Mouse (Mus musculus) C2C12 (cell line): Measurements from ENCODE around the gene Rtn1. TPM values are rescaled to one million over a fixed set of nuclear protein-coding genes. Genes with fewer than 3 reads are reported as not detected.

ENCODE experiments used
- H3K27me3 ChIP-seq: one replicate; pipeline ENCODE4 v1.6.1; 2011; ENCODE audit not compliant: control insufficient read depth, insufficient read depth, insufficient read length
- H3K36me3 ChIP-seq: one replicate; pipeline ENCODE4 v1.6.1; 2011; ENCODE audit not compliant: control insufficient read depth, insufficient read depth
- H3K4me3 ChIP-seq: one replicate; pipeline ENCODE4 v1.5.1; 2011; ENCODE audit warnings: mild to moderate bottlenecking, control low read depth; ENCODE audit not compliant: poor library complexity, insufficient read depth, severe bottlenecking
- H3K79me2 ChIP-seq: one replicate; pipeline ENCODE4 v1.6.1; 2011; ENCODE audit not compliant: control insufficient read depth, insufficient read depth
- H3K79me3 ChIP-seq: one replicate; pipeline ENCODE4 v1.6.1; 2011; ENCODE audit warnings: low read depth, control low read depth
- H3ac ChIP-seq: one replicate; pipeline ENCODE3; 2011; ENCODE audit warnings: low read depth; ENCODE audit not compliant: control insufficient read depth, insufficient read length
- CEBPB ChIP-seq: IDR thresholded peaks from one replicate; pipeline ENCODE4 v1.6.1; 2011; ENCODE audit warnings: low read depth, mild to moderate bottlenecking, control low read depth, moderate library complexity
- CTCF ChIP-seq: IDR thresholded peaks from one replicate; pipeline ENCODE4 v1.5.1; 2011; ENCODE audit not compliant: control insufficient read depth, insufficient read depth, insufficient read length
- FOSL1 ChIP-seq: IDR thresholded peaks from one replicate; pipeline ENCODE4 v1.8.0; 2011; ENCODE audit warnings: mild to moderate bottlenecking, low read length; ENCODE audit not compliant: poor library complexity, insufficient read depth, severe bottlenecking
- MAX ChIP-seq: IDR thresholded peaks from one replicate; pipeline ENCODE4 v1.6.1; 2011; ENCODE audit warnings: mild to moderate bottlenecking, control low read depth
- MYOD1 ChIP-seq: IDR thresholded peaks from one replicate; pipeline ENCODE4 v1.6.1; 2011; ENCODE audit warnings: low read depth; ENCODE audit not compliant: control insufficient read depth, insufficient read length
- MYOG ChIP-seq: IDR thresholded peaks from one replicate; pipeline ENCODE4 v1.6.1; 2011; ENCODE audit not compliant: control insufficient read depth, insufficient read length; ENCODE audit errors: extremely low read depth
- USF1 ChIP-seq: IDR thresholded peaks from one replicate; pipeline ENCODE4 v1.6.1; 2011; ENCODE audit warnings: low read depth, mild to moderate bottlenecking, control low read depth, moderate library complexity
- polyA plus RNA-seq: library from polyadenylated mRNA; unstranded; fragments of >200 nt; fragmentation: generic; extraction: Trizol; gene quantifications from one replicate; pipeline ENCODE4 v1.2.1, GENCODE M21; 2012; ENCODE audit warnings: missing spikeins

Gene Rtn1
- polyA plus RNA-seq, 1 experiment = not detected

DNA sequence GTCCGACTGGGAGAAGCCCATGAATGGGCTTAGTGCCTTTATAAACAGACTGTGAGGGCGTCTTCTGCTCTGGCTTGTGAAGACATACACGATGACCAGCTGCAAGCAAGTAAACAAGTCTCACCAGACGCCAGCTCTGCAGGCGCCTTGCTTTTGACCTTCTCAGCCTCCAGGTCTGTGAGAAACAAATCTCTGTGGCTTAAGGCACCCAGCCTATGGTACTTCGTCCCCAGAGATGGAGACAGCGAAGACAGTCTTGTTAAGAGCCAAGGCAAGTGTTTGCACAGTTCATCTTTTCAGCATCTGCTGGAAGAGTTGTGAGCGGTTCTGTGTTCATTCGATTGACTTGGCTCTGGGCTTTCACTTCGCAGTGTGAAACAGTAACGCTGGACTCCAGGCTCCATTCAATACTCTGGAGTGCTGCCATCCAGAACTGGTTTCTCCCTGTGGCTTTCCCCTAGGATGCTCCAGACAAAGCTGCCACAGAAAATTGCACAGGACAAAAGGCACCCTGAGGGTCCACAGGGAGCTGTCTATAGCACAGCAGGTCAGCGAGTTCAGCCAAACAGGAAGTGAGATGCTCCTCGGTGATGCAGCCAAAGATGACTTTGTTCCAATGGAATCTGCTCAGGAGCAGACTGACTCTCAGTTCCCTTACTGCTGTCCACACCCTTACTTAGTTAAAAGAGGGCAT, 135.0 kb downstream of the Rtn1 start:
- no peak overlapping the region for H3K4me3 ChIP-seq
- H3K36me3 ChIP-seq = no peaks in the 10 kb centered on the region
- TF ChIP-seq MYOG (no peak), CEBPB (no peak), CTCF (no peak), MAX (no peak), USF1 (no peak), MYOD1 (no peak), FOSL1 (no peak)
- H3K79me3 ChIP-seq = no peaks in the 10 kb centered on the region
- no peak overlapping the region for H3ac ChIP-seq
- no peaks in the 10 kb centered on the region for H3K79me2 ChIP-seq
- H3K27me3 ChIP-seq = no peaks in the 10 kb centered on the region

DNA sequence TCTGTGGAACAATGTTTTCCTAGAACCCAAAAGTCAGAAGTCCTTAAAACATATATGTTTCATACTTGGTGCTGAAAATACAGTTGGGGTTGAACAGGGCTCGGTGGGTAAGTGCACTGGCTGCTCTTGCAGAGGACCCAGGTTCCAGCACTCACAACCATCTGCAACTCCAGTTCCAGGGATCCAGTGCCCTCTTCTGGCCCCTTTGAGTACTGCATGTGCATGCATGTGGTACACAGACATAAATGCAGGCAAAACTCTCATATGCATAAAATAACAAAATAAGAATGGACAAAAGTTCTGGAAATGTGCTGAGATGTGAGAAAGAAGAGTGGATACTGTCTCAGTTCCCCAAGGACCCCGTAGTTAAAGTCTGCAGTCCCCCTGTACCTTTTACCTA, 141.2 kb downstream of the Rtn1 start:
- no peaks in the 10 kb centered on the region for H3K79me2 ChIP-seq
- H3K79me3 ChIP-seq = no peaks in the 10 kb centered on the region
- TF ChIP-seq MYOD1 (no peak), CTCF (no peak), USF1 (no peak), MAX (no peak), FOSL1 (no peak), MYOG (no peak), CEBPB (no peak)
- H3K36me3 ChIP-seq = no peaks in the 10 kb centered on the region
- H3ac ChIP-seq = no peak overlapping the region
- H3K27me3 ChIP-seq = no peaks in the 10 kb centered on the region
- no peak overlapping the region for H3K4me3 ChIP-seq

DNA sequence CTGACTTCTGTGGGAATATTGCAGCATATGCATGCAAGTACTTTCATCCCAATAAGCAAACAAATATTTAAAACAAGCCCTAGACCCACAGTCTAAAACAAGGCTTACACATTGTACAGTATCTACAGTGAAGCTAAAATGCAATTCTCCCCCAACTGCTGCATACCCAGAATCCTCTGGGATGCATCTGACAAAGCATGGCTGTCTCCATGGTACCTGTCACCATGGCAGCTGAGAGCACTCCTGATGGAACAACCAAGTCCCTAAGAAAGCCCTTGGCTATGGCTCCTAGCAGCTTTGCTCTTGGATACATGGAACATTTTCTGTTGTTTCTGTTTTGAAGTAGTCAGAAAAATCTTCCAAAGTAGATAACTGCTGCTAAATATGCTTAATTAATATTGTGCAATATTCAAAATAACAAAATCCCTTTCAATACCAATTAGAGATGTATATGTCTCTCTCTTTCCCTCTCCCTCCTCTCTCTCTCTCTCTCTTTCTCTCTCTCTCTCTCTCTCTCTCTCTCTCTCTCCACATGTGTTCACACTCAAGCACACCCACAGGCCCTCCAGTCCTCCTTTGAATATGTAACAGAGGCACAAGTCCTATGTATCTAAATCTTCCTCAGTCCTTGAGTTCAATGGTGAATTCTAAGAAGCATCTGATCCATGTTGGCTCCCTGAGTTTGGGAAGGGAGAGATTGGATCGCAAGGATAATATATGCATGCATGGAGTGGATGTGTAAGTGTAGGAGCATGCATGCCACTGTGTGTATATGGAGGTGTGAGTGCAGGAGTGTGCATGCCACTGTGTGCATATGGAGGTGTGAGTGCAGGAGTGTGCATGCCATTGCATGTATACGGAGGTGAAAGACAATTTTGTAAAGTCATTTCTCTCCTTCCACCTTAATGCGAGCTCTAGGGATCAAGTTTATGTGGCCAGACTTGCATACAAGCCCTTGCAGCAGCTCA, 143.3 kb downstream of the Rtn1 start:
- TF ChIP-seq MYOD1 (no peak), FOSL1 (no peak), CTCF (no peak), USF1 (no peak), MAX (no peak), CEBPB (no peak), MYOG (no peak)

DNA sequence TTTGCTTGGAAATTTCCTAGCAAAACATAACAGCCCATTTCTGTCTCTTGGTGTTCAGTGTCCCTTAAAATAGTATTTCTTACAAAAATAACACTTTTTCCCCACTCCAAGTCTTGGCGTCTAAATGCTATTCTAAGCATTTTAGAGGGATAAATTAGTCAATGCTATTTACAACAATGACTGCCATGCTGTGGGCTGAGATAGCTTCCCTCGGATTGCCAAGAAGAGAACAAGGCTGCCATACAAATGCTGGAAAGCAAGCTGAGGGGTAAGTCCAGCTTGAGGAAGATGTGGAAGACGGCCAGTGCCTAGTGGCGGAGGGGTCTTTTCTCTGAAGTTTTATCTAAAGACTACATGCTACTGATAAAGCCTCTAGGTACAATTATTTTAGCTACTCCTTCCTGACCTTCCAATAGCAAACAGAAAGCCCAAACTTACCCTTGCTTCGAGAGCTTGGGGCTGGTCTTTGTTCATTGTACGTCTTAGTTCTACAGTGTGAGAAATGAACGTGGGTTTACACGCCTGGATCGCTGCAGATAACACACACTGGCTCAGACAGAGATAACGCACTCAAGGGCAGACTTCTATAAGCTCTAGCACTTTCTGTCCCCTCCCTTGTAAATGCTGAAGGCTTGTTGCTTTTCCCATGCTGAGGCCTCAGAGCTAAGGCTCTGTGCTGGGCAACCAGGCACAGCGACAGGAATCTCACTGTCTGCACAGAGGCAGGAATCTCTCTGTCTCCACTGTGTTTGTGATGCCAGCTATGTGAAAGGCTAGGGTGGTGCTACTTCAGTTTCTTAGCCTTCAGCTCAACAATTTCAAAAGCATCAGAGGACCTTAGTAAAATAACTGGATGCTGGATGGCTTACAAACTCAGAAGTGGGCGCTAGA, 145.4 kb downstream of the Rtn1 start:
- H3K79me2 ChIP-seq = no peaks in the 10 kb centered on the region
- TF ChIP-seq FOSL1 (no peak), MAX (no peak), MYOD1 (no peak), USF1 (no peak), MYOG (no peak), CTCF (no peak), CEBPB (no peak)
- H3K79me3 ChIP-seq = no peaks in the 10 kb centered on the region
- H3ac ChIP-seq = no peak overlapping the region
- H3K36me3 ChIP-seq = no peaks in the 10 kb centered on the region
- no peak overlapping the region for H3K4me3 ChIP-seq
- H3K27me3 ChIP-seq = no peaks in the 10 kb centered on the region

More for the DNA sequence above, 143.3 kb downstream of the Rtn1 start:
- Histone ChIP-seq H3K36me3 (no peaks in the 10 kb centered on the region), H3K79me3 (no peaks in the 10 kb centered on the region), H3K79me2 (no peaks in the 10 kb centered on the region), H3K27me3 (no peaks in the 10 kb centered on the region), H3ac (no peak overlapping the region), H3K4me3 (no peak overlapping the region)

DNA sequence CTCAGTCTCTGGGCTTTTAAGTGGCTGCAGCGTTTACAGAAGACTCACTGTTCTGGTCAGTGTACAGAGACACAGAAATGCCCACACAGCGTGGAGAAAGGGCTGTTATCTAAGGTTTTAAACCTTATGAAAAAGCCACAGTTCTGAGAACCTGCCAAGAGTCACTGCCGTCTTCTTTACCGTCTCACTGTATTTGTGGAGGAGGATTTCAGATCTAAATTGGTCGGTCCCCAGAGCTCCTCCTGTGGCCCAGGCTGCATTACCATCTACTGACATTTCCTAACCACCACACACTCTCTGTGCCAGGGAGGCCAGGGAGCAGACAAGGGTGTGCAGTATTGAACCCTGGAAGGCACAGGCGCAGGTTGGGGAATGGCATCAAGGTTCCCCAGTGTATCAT, 151.9 kb downstream of the Rtn1 start:
- no peak for TF ChIP-seq FOSL1
- Histone ChIP-seq H3K27me3 (peaks cover 4% of the 10 kb centered on the region), H3K36me3 (no peaks in the 10 kb centered on the region), H3K4me3 (no peak overlapping the region), H3K79me3 (no peaks in the 10 kb centered on the region), H3ac (no peak overlapping the region), H3K79me2 (no peaks in the 10 kb centered on the region)
